Mouse (Mus musculus) naive thymus-derived CD4-positive, alpha-beta T cell, adult 2 months (primary cell): ENCODE measurements around the gene Smg1.

Experiments used
- DNase-seq: peaks from one replicate; pipeline ENCODE4 v3.0.0-alpha.2; 2011; ENCODE audit warnings: low read depth

The Smg1 gene

DNA sequence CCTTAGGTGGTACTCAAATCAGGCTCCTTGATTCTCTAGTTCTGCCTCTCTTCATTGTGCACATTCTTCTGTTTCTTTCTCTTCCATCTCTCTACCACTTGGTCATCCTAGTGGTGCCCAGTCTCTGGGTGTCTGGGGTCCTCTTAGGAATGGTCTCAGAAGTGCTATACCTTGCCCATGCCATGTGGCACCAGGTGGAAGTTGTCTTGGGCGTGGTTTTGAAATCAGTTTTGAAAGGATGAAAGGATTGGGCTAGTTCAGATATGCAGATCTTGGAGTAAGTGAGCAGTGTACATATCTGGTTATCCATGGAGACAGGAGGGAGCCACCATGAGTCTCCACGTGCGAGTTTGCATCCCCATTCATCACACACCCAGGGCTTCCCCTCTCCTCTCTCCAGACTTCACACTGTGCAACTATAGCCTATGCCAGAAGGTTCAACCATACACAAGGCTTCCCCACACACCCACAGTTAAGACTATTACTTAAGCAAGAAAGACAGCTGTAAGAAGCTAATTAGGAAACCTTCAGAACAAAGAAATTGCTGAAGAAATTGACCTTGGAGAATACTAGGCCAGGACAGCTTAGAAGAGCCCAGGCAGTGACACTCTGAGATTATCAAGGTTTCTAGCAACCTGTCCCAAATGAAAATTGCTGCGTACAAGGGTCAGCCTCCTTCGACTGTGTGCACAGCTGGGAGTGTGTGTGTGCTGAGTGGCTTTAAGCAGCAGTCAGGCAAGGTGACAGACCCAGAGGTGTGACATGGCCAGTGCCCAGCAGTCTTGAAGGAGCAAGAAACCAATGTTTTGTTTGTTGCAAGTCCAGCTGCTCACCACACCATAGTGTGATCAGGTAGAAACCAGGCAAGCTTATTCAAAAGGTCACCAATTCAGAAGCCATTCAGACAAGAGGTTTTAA, 139.7 kb downstream of the Smg1 start:
- no peak for DNase-seq

DNA sequence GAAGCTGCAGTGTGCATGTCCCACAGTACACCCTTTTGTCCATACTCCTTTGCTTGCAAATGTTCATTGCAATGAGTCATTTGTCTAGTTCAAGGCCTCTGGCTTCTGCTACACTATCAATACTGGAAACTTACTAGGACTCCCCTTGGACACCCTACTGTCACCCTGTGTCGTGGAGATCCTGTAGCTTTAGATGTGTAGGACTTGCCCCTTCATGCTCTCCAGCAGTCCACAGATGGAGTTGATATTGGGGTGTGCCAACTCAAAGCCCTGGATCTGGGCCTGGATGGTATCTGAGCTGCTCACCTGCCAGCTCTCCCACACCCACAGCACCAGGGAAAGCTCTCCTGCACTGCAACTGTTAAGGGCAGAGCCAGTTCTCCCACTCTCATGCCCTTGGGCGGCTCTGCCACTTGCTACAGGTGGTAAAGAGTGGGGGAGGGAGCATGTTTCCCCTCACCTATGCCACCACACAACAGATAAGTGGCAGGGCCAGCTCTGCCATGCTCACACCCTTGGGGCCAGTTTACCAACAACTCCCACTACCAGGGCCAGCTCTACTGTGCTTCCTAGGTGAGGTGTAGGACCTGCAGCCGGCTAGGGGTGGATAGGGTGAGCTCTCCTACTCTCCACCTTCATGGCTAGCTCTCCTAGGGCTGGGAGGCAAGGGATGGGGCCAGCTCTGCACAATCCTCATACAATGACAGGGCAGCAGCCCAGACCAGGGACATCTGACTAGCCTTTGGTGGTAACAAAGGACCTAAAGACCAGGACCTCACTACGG, 140.6 kb downstream of the Smg1 start:
- no peak for DNase-seq

DNA sequence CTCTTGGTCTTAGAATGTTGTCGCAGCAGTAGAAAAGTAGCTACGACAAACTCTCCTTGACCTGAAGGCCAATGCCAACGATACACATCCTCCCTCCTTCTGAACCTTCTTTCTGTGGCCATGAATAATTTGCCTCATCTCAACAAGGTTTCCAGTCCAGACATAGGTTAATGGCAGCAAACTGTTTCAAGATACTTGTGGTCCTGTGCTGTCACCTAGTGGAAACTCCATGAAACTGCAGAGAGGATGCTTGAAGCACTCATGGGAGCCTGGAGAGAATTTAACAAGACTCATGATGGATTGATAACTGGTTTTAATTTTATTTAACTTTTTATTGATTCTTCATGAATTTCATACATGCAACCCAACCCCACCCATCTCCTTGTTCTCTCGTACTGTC, 141.2 kb downstream of the Smg1 start:
- peak; percentile 77 for DNase-seq

DNA sequence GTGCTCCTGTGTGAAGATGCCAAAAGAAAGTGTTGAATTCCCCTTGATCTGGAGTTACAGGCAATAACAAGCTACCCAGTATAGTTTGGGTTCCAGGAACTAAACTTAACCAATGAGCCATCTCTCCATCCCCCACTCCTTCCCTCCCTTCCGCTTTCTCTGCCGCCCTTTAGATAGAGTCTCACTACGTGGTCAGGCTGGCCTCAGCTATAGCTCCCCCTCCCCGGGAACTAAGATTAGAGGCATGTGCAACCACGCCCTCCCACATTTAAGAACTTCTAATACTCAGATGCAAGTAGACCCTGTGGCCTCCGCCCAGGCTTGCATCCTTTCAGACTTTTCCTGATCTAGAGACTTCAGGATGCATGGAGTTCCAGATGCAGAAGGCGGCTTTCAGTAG, 145.9 kb downstream of the Smg1 start:
- no peak for DNase-seq
